In the genomic region with DNA sequence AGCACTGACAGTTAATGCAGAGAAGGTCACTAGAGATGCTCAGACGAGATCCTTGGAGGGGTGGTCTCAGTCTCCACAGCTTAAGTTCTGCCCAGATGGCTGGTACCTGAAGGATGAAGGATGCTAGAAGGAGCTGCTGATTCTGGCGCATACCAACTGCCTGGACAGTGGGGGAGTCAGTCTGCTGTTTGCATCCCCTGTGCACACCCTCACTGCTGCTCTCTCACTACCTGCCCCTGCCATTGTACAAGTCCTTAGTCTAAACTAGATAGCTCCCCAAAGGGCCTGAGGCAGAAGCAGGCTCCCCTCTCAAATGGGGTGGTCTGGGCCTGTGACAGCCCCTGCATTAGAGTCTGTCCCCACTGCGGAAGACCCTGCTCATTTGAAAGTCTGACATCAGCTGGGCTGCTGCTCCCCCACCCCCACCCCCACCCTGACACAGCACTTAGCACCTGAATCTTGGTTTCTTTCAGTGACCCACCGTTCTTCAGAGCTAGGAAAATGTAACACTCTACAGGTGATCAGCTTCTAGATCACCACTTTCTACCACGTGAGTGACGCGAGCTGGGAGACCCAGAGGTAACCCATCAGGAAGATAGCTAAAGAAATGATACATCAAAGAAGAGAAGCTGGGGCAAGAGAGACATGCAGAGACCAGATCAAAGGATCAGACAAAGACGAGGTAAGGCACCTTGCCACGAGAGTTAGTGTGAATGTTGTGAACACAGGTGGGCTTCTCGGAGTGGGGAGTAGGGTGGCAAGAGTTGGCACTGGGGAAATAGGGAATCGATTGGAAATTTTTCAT, we compare ENCODE assay signal across 8 mouse cellular contexts. TPM values are rescaled to one million over a fixed set of nuclear protein-coding genes. Genes with fewer than 3 reads are reported as not detected.
DNase-seq lines count a peak whose midpoint lies in the region; ATAC-seq lines count a peak whose summit lies in the region.

Gng3 (minus strand) TSS at position 92 of the 805 bp plus-strand sequence.

- no peak for DNase-seq in liver, embryonic 11.5 days (ENCODE audit: low spot score)
- no peak for DNase-seq in liver
- peak; percentile 85 to 93 for DNase-seq in cerebellum, adult 18-20 months
- DNase-seq in frontal cortex, postnatal 10 days (ENCODE audit: low spot score in 2 of 2) = peak; percentile 78 to 84
- DNase-seq in left cerebral cortex, adult 8-10 months (ENCODE audit: low spot score in 2 of 2) = peak; percentile 81 to 90
- peak; percentile 24 for DNase-seq in naive thymus-derived CD4-positive, alpha-beta T cell, adult 2 months (ENCODE audit: low read depth)
- DNase-seq in urinary bladder, postnatal 10 days (ENCODE audit: low spot score) = no peak

- 61% methylated on average over 11 of the region's 11 CpGs for WGBS in liver, embryonic 11.5 days

- H3K4me1 ChIP-seq in liver, embryonic 11.5 days (replicated peaks; ENCODE audit: control insufficient read depth, insufficient read depth, low read length) = peaks cover 33% of the 10 kb centered on the region

- H3K36me3 ChIP-seq in liver, embryonic 11.5 days (ENCODE audit: control insufficient read depth, insufficient read depth, low read length) = peaks cover 11% of the 10 kb centered on the region

- no peaks in the 10 kb centered on the region for H3K27me3 ChIP-seq in liver, embryonic 11.5 days (replicated peaks; ENCODE audit: control insufficient read depth, insufficient read depth, low read length)

- H3K4me2 ChIP-seq in liver, embryonic 11.5 days = peak within 1 kb of the TSS; percentile 99

- no peak for ATAC-seq in liver, embryonic 11.5 days (replicated peaks; ENCODE audit: low FRiP score)
- ATAC-seq in monocyte, adult 5-6 weeks (replicated peaks; ENCODE audit: insufficient number of reproducible peaks, low FRiP score, low TSS enrichment, poor library complexity, severe bottlenecking) = no peak

- H3K4me3 ChIP-seq in liver, embryonic 11.5 days (ENCODE audit: low read depth, low read length) = peak within 1 kb of the TSS; percentile 65

- H3K9me3 ChIP-seq in liver, embryonic 11.5 days (ENCODE audit: control insufficient read depth, low read length) = no peaks in the 10 kb centered on the region

- peak within 1 kb of the TSS; percentile 95 for H3K27ac ChIP-seq in liver, embryonic 11.5 days (ENCODE audit: low read depth, low read length)

- H3K9ac ChIP-seq in liver, embryonic 11.5 days (ENCODE audit: low read depth, low read length) = peak within 1 kb of the TSS; percentile 93

RNA-seq across cellular contexts. Expression of gene Gng3, which starts in this region (rescaled TPM):
- 2.1 and 2.3 TPM in 2 replicates for polyA plus RNA-seq in liver, embryonic 11.5 days (2014; fragmentation: Nextera tagmentation; extraction: Ambion mirVana)
- 100 to 1,000 TPM; 153 to 200 (median 171) TPM for total RNA-seq in left cerebral cortex, adult 8-10 months (2022)
- 0.39 to 0.64 TPM in 2 of 3 replicates, not detected in the other for total RNA-seq in monocyte, adult 5-6 weeks (2017)

Comparison
In these comparisons a context has a peak if more than half of its experiments do, and no peak if none do; other contexts are left out.
1. RNA of gene Gng3 (total RNA-seq): 153 to 200 TPM in left cerebral cortex, adult 8-10 months; 0.39 to 0.64 TPM in monocyte, adult 5-6 weeks; every median in the first group is over 10 times any median in the second.
2. DNase-seq: peak in cerebellum, adult 18-20 months (2 of 2), frontal cortex, postnatal 10 days (2 of 2), left cerebral cortex, adult 8-10 months (2 of 2) and naive thymus-derived CD4-positive, alpha-beta T cell, adult 2 months (single experiment); none in liver, embryonic 11.5 days (single experiment), liver (single experiment) and urinary bladder, postnatal 10 days (single experiment).